Mouse (Mus musculus): ENCODE measurements at regions not wholly inside any gene's neighbourhood (a gene's known extent, or its start where the extent isn't known, plus 50 kb on each side); places are given as distances from the start of the nearest gene placed in this dataset.

- H3K4me3 ChIP-seq, result no peak overlapping the region
- WGBS, result 84% methylated on average over 3 of the region's 3 CpGs
- H3K36me3 ChIP-seq, result peaks cover 22% of the 10 kb centered on the region
- H3K27me3 ChIP-seq (replicated peaks), result no peaks in the 10 kb centered on the region
- ATAC-seq (ENCODE audit: low FRiP score, low read depth), result no peak
- H3K9me3 ChIP-seq, result no peaks in the 10 kb centered on the region
- no peaks in the 10 kb centered on the region for H3K4me1 ChIP-seq
- no peak overlapping the region for H3K9ac ChIP-seq
- H3K27ac ChIP-seq, result no peak overlapping the region
- H3K4me2 ChIP-seq (replicated peaks), result no peak overlapping the region
Measured at GRCm38 (mm10) chr1:137958040-137958439, 217.5 kb downstream of the Ptprc start.

DNA sequence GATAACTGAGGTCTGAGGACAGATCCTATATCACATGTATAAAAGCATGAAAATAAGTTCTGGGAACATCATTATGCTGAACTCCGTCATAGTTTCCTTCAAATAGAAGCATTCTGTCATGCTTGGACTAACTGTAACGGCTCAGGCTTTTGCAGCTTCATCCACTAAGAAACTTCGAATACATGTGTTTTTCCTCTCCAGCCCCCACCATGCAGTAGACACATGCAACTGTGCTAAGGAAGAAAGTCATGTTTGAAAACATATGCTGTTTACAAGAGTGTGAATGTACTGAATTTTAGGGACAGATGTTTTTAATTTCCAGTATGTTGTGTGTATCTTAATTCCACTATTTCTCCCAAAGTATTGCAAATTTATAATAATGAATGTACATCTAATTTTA is 219.5 kb downstream of the Ptprc start:
- peaks cover 14% of the 10 kb centered on the region for H3K4me1 ChIP-seq
- H3K9ac ChIP-seq, result no peak overlapping the region
- no peak for ATAC-seq (ENCODE audit: low FRiP score, low read depth)
- H3K27me3 ChIP-seq (replicated peaks), result no peaks in the 10 kb centered on the region
- H3K27ac ChIP-seq, result no peak overlapping the region
- H3K4me2 ChIP-seq (replicated peaks), result no peak overlapping the region
- H3K36me3 ChIP-seq, result peaks cover 14% of the 10 kb centered on the region
- H3K9me3 ChIP-seq, result no peaks in the 10 kb centered on the region
- 75% methylated on average over 3 of the region's 3 CpGs for whole genome bisulfite sequencing
- H3K4me3 ChIP-seq, result no peak overlapping the region

- no peak for ATAC-seq (ENCODE audit: low FRiP score, low read depth)
- H3K9me3 ChIP-seq, result no peaks in the 10 kb centered on the region
- H3K4me3 ChIP-seq, result no peak overlapping the region
- no peak overlapping the region for H3K4me2 ChIP-seq (replicated peaks)
- H3K9ac ChIP-seq, result no peak overlapping the region
- WGBS, result 83% methylated on average over 2 of the region's 2 CpGs
- no peaks in the 10 kb centered on the region for H3K27me3 ChIP-seq (replicated peaks)
- H3K4me1 ChIP-seq, result peaks cover 14% of the 10 kb centered on the region
- no peak overlapping the region for H3K27ac ChIP-seq
- peaks cover 11% of the 10 kb centered on the region; the same call in 1 of the 2 replicates for H3K36me3 ChIP-seq
Measured at GRCm38 (mm10) chr1:137955139-137955538, 220.4 kb downstream of the Ptprc start.

- no peaks in the 10 kb centered on the region for H3K9me3 ChIP-seq
- no peak overlapping the region for H3K9ac ChIP-seq
- H3K36me3 ChIP-seq, result peaks cover 11% of the 10 kb centered on the region; the same call in 1 of the 2 replicates
- H3K4me1 ChIP-seq, result peaks cover 14% of the 10 kb centered on the region
- H3K27me3 ChIP-seq (replicated peaks), result no peaks in the 10 kb centered on the region
- ATAC-seq (ENCODE audit: low FRiP score, low read depth), result no peak
- WGBS, result 68% methylated on average over 1 of the region's 1 CpGs
- no peak overlapping the region for H3K27ac ChIP-seq
- H3K4me3 ChIP-seq, result no peak overlapping the region
- no peak overlapping the region for H3K4me2 ChIP-seq (replicated peaks)
Measured at GRCm38 (mm10) chr1:137953369-137953768, 222.1 kb downstream of the Ptprc start.

DNA sequence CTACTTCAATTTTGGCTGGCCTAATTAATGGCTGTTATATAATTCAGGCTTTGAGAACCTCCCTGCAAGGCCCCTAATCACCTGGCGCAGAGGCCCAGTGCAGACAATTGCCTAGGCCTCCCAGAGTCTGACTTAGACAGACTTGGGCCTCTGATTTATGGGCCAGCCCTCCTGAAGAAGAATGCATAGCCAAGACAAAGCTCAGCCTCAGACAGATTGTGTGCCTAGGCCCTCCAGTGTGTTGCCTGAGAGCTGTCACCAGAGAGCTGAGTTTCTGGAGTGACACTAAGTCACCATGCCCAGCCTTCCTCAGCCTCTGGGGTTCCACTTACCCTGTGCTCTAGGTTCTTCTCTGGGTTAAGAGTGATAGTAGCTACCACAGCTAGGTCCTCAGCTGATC is 222.7 kb downstream of the Ptprc start:
- H3K27me3 ChIP-seq (replicated peaks), result no peaks in the 10 kb centered on the region
- ATAC-seq (ENCODE audit: low FRiP score, low read depth), result peak; percentile 87
- WGBS, result 15% methylated on average over 1 of the region's 1 CpGs
- no peak overlapping the region for H3K4me3 ChIP-seq
- H3K27ac ChIP-seq, result peak overlapping the region; percentile 42; the same call in 1 of the 2 replicates
- H3K4me1 ChIP-seq, result peaks cover 14% of the 10 kb centered on the region
- no peak overlapping the region for H3K9ac ChIP-seq
- no peak overlapping the region for H3K4me2 ChIP-seq (replicated peaks)
- peaks cover 11% of the 10 kb centered on the region; the same call in 1 of the 2 replicates for H3K36me3 ChIP-seq
- H3K9me3 ChIP-seq, result no peaks in the 10 kb centered on the region

DNA sequence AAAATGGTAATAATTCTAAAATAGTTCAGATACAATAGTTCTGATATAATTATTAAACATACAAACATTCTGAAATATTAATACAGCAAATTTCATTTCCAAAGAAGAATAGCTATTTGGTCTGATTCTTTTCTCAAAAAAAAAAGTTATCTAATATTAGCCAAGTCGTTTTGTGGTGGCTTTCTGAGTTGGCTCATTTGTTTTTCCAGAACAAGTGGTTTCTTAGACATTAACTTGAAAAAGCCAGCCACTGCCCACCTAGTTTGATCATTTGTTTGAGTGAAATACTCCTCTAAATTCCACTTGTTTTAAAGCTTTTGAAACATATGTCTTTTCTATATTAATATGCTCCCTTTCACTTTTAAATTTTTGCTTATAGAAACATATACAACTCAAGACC is 227.6 kb downstream of the Ptprc start:
- no peak overlapping the region for H3K4me2 ChIP-seq (replicated peaks)
- no peak for ATAC-seq (ENCODE audit: low FRiP score, low read depth)

GRCm38 (mm10) chr1:137941776-137942522 is 233.6 kb downstream of the Ptprc start:
- WGBS, result 88% methylated on average over 11 of the region's 11 CpGs
- Histone ChIP-seq H3K4me2 (replicated peaks) (no peak overlapping the region), H3K27me3 (replicated peaks) (no peaks in the 10 kb centered on the region), H3K9me3 (no peaks in the 10 kb centered on the region), H3K4me3 (no peak overlapping the region), H3K27ac (no peak overlapping the region), H3K9ac (no peak overlapping the region), H3K36me3 (peaks cover 38% of the 10 kb centered on the region), H3K4me1 (no peaks in the 10 kb centered on the region)
- no peak for ATAC-seq (ENCODE audit: low FRiP score, low read depth)

More for the DNA sequence above, 227.6 kb downstream of the Ptprc start:
- peaks cover 13% of the 10 kb centered on the region for H3K4me1 ChIP-seq
- 83% methylated on average over 1 of the region's 1 CpGs for whole genome bisulfite sequencing
- no peak overlapping the region for H3K27ac ChIP-seq
- H3K4me3 ChIP-seq, result no peak overlapping the region
- H3K9me3 ChIP-seq, result no peaks in the 10 kb centered on the region
- no peaks in the 10 kb centered on the region for H3K27me3 ChIP-seq (replicated peaks)
- H3K36me3 ChIP-seq, result peaks cover 18% of the 10 kb centered on the region
- no peak overlapping the region for H3K9ac ChIP-seq

DNA sequence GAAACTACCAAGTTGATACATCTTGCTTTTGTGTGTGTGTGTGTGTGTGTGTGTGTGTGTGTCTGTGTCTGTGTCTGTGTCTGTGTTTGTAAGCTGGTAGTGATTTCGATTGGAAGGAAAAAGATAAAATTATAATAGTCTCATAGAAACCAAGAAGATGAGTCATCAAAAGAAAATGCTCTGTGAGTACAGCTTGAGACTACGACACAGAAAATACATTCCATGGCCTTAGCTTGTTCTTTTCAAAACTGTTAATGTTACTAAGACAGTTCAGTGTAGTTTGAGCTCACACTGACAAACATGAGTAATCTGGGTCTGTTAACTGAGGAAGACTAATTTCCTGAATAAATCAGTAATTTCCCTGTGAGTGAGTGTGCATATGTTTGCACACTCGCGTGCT is 239.8 kb downstream of the Ptprc start:
- no peaks in the 10 kb centered on the region for H3K27me3 ChIP-seq (replicated peaks)
- H3K36me3 ChIP-seq, result peaks cover 41% of the 10 kb centered on the region
- WGBS, result 91% methylated on average over 4 of the region's 4 CpGs
- no peaks in the 10 kb centered on the region for H3K4me1 ChIP-seq
- ATAC-seq (ENCODE audit: low FRiP score, low read depth), result no peak
- no peak overlapping the region for H3K4me2 ChIP-seq (replicated peaks)
- H3K9me3 ChIP-seq, result no peaks in the 10 kb centered on the region
- H3K27ac ChIP-seq, result no peak overlapping the region
- H3K4me3 ChIP-seq, result no peak overlapping the region
- H3K9ac ChIP-seq, result no peak overlapping the region

GRCm38 (mm10) chr1:137929764-137930163 is 245.7 kb downstream of the Ptprc start:
- Histone ChIP-seq H3K27ac (no peak overlapping the region), H3K4me1 (peaks cover 37% of the 10 kb centered on the region)

DNA sequence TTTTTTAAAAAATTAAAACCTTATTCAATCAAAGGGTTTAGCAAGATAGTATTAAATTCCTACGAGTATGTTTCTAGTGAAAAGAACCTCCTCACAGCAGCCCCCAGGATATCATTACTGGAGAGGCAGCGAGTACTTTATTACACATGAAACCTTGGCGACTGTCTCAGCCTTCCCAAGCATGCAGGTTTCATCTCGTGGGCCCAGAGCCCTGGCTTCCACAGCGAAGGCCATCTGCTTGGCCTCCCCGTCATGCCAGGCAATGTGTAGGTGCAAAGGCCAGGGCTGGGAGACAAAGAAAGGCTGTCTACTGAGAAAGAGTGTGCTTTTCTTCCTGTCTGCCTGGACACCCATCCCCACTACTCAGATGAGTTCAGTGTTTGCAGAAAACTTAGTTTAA is 247.0 kb downstream of the Ptprc start:
- Histone ChIP-seq H3K27me3 (replicated peaks) (no peaks in the 10 kb centered on the region), H3K36me3 (peaks cover 15% of the 10 kb centered on the region), H3K4me1 (peaks cover 37% of the 10 kb centered on the region), H3K9me3 (no peaks in the 10 kb centered on the region), H3K4me3 (no peak overlapping the region), H3K9ac (peak overlapping the region; percentile 26; the same call in 1 of the 2 replicates), H3K4me2 (replicated peaks) (peak overlapping the region; percentile 32), H3K27ac (peak overlapping the region; percentile 90)
- ATAC-seq (ENCODE audit: low FRiP score, low read depth), result peak; percentile 77
- 8% methylated on average over 6 of the region's 6 CpGs for WGBS

More at GRCm38 (mm10) chr1:137929764-137930163, 245.7 kb downstream of the Ptprc start:
- Histone ChIP-seq H3K4me2 (replicated peaks) (no peak overlapping the region), H3K27me3 (replicated peaks) (no peaks in the 10 kb centered on the region), H3K36me3 (peaks cover 25% of the 10 kb centered on the region), H3K9ac (no peak overlapping the region), H3K9me3 (no peaks in the 10 kb centered on the region), H3K4me3 (no peak overlapping the region)
- 84% methylated on average over 3 of the region's 3 CpGs for WGBS
- no peak for ATAC-seq (ENCODE audit: low FRiP score, low read depth)

DNA sequence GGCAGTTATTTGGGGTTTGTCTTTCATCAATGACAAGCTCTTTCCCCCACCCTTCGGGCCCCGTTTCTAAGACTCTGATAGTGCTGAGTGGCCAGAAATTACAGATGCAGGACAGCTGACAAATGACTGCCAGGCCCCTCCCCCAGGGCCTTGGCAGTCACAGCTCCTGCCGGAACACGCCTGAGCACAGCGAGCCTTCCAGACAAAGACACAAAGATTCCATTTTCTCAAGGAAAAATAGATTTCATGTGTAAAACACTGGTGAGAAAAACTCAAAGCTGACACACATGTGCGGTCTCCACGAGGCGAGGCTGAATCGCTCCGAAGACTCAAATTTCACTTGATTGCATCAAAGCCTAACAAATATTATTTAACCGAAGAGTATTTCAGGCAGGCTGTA is 247.6 kb downstream of the Ptprc start:
- 14% methylated on average over 11 of the region's 11 CpGs for WGBS
- peak overlapping the region; percentile 90; the same call in 1 of the 2 replicates for H3K27ac ChIP-seq
- H3K4me1 ChIP-seq, result peaks cover 37% of the 10 kb centered on the region
- H3K4me2 ChIP-seq (replicated peaks), result peak overlapping the region; percentile 32
- peak; percentile 93 for ATAC-seq (ENCODE audit: low FRiP score, low read depth)
- H3K9me3 ChIP-seq, result no peaks in the 10 kb centered on the region
- H3K27me3 ChIP-seq (replicated peaks), result no peaks in the 10 kb centered on the region
- no peak overlapping the region for H3K4me3 ChIP-seq
- H3K36me3 ChIP-seq, result peaks cover 15% of the 10 kb centered on the region
- H3K9ac ChIP-seq, result 0 out of 2 replicates have a peak overlapping the region, but pooled peaks have one; percentile 26

DNA sequence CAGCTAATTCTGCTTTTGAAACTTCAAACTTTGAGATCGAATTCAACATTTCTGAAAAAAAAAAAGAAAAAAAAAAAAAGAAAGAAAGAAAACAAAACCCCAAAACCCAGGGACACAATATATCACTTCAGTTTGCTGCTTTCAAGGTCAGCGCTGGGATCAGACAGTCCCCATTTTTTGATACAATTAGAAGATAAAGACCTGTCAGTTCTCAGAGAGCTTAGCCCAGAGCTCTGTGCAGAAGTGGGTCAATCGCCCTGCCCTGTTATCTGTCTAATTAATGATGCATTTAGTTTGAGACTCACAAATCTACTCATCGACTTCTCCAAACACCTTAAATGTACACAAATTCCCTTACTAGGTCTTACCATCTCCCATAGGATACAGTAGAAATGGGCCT is 249.2 kb downstream of the Ptprc start:
- H3K4me3 ChIP-seq, result no peak overlapping the region

DNA sequence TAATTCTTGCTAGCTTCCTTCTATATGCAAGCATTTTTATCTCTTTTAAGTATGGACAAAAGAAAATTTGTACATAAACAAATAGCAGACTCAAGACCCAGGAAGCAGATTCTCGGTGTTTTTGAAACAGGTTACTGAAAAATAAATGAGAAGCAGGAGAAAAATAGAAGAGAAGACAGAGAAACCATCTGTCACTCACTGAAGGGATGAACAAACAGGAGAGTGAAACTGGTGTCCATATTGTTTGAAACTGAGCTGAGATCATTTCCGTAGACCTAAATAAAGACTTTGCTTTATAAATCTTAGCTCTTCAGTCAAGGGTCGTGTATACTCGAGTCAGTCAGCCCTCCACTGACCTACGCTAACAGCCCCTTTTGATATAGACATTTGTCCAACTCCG is 251.4 kb downstream of the Ptprc start:
- ATAC-seq (ENCODE audit: low FRiP score, low read depth), result no peak
- WGBS, result 71% methylated on average over 6 of the region's 6 CpGs
- H3K36me3 ChIP-seq, result no peaks in the 10 kb centered on the region
- H3K4me3 ChIP-seq, result no peak overlapping the region
- no peak overlapping the region for H3K4me2 ChIP-seq (replicated peaks)
- no peak overlapping the region for H3K27ac ChIP-seq
- no peaks in the 10 kb centered on the region for H3K27me3 ChIP-seq (replicated peaks)
- H3K9me3 ChIP-seq, result no peaks in the 10 kb centered on the region
- no peak overlapping the region for H3K9ac ChIP-seq
- H3K4me1 ChIP-seq, result peaks cover 36% of the 10 kb centered on the region

More for the DNA sequence above, 249.2 kb downstream of the Ptprc start:
- Histone ChIP-seq H3K4me2 (replicated peaks) (no peak overlapping the region), H3K9ac (no peak overlapping the region), H3K4me1 (peaks cover 37% of the 10 kb centered on the region), H3K27me3 (replicated peaks) (no peaks in the 10 kb centered on the region), H3K9me3 (no peaks in the 10 kb centered on the region), H3K27ac (no peak overlapping the region), H3K36me3 (no peaks in the 10 kb centered on the region)
- no peak for ATAC-seq (ENCODE audit: low FRiP score, low read depth)
- 62% methylated on average over 4 of the region's 4 CpGs for WGBS

Measured in neural tube, embryonic 12.5 days (tissue).